Mouse (Mus musculus) CH12.LX (cell line): Measurements from ENCODE around the gene Calr. TPM values are rescaled to one million over a fixed set of nuclear protein-coding genes. Genes with fewer than 3 reads are reported as not detected.

Experiments
- DNase-seq: peaks from one replicate; pipeline ENCODE4 v3.0.0-alpha.2; 2013; ENCODE audit errors: extremely low read depth
- H3K27ac ChIP-seq: 2 replicates; pipeline ENCODE4 v1.5.1; 2012; ENCODE audit warnings: low read depth, mild to moderate bottlenecking, control low read depth, moderate library complexity; ENCODE audit not compliant: insufficient read depth
- H3K27me3 ChIP-seq: replicated peaks from 2 replicates; pipeline ENCODE3; 2012; ENCODE audit warnings: inconsistent platforms
- H3K36me3 ChIP-seq, 2 experiments: replicated peaks in 1 of 2; 2 replicates each; pipeline versions ENCODE3 to v1.6.1; 2012; ENCODE audit warnings: inconsistent platforms in 1 of 2, low read length in 1 of 2, mild to moderate bottlenecking in 1 of 2, mixed read lengths in 1 of 2, moderate library complexity in 1 of 2; ENCODE audit not compliant: control insufficient read depth in 1 of 2, insufficient read depth in 1 of 2
- H3K4me1 ChIP-seq, 2 experiments: 2 replicates each; pipeline ENCODE4 v1.6.1; 2012; ENCODE audit warnings: inconsistent platforms in 1 of 2, moderate library complexity in 1 of 2; ENCODE audit not compliant: insufficient read depth in 2 of 2, control insufficient read depth in 1 of 2
- H3K4me2 ChIP-seq: 2 replicates; pipeline ENCODE4 v1.6.1; 2012; ENCODE audit warnings: low read depth, mild to moderate bottlenecking, control low read depth; ENCODE audit not compliant: poor library complexity, insufficient read depth, severe bottlenecking
- H3K4me3 ChIP-seq, 3 experiments: fragments of 150-350 bp in 1 of 3; sonication (generic) in 1 of 3; replicated peaks in 1 of 3; 2 replicates each; pipeline versions ENCODE3 to v1.5.1; 2011 to 2012; ENCODE audit warnings: low read depth in 2 of 3, low read length in 2 of 3, mild to moderate bottlenecking in 2 of 3, moderate library complexity in 2 of 3, control low read depth in 1 of 3, improper control_type of control experiment in 1 of 3, inconsistent platforms in 1 of 3, mixed read lengths in 1 of 3; ENCODE audit not compliant: poor library complexity in 1 of 3
- H3K79me2 ChIP-seq: replicated peaks from 2 replicates; pipeline ENCODE4 v1.6.1; 2012; ENCODE audit warnings: mild to moderate bottlenecking, moderate library complexity; ENCODE audit not compliant: control insufficient read depth, poor library complexity, insufficient read depth, severe bottlenecking; ENCODE audit errors: extremely low read depth
- H3K9ac ChIP-seq: 2 replicates; pipeline ENCODE4 v1.6.1; 2012; ENCODE audit warnings: low read depth, mild to moderate bottlenecking, control low read depth, moderate library complexity; ENCODE audit not compliant: insufficient read depth
- H3K9me3 ChIP-seq: replicated peaks from 2 replicates; pipeline ENCODE3; 2012; ENCODE audit warnings: low read length, inconsistent platforms, mixed read lengths
- CTCF ChIP-seq, 2 experiments: IDR thresholded peaks in 1 of 2; conservative IDR thresholded peaks in 1 of 2; 2 replicates each; pipeline ENCODE4 v1.5.1; 2011 to 2012; ENCODE audit warnings: low read depth in 2 of 2, low read length in 2 of 2, improper control_type of control experiment in 1 of 2, inconsistent platforms in 1 of 2, mild to moderate bottlenecking in 1 of 2, moderate library complexity in 1 of 2
- E2F4 ChIP-seq: IDR thresholded peaks from 2 replicates; pipeline ENCODE4 v1.6.1; 2011; ENCODE audit warnings: low read depth, low read length, improper control_type of control experiment; ENCODE audit not compliant: insufficient replicate concordance
- ELF1 ChIP-seq: IDR thresholded peaks from 2 replicates; pipeline ENCODE4 v1.6.1; 2014; ENCODE audit warnings: low read depth, mild to moderate bottlenecking, inconsistent platforms, low read length, improper control_type of control experiment
- GABPA ChIP-seq: IDR thresholded peaks from 2 replicates; pipeline ENCODE4 v1.6.1; 2012; ENCODE audit warnings: low read depth, low read length, improper control_type of control experiment, inconsistent platforms; ENCODE audit not compliant: insufficient replicate concordance
- HCFC1 ChIP-seq: IDR thresholded peaks from 2 replicates; pipeline ENCODE4 v1.6.1; 2012; ENCODE audit warnings: low read depth, mild to moderate bottlenecking, inconsistent platforms, low read length, improper control_type of control experiment
- IRF4 ChIP-seq: IDR thresholded peaks from 2 replicates; pipeline ENCODE4 v1.6.1; 2014; ENCODE audit warnings: low read depth, mild to moderate bottlenecking, inconsistent platforms, low read length, improper control_type of control experiment
- JUND ChIP-seq: conservative IDR thresholded peaks from 2 replicates; pipeline ENCODE4 v1.6.1; 2011; ENCODE audit warnings: low read depth, low read length, improper control_type of control experiment
- MAZ ChIP-seq: IDR thresholded peaks from 2 replicates; pipeline ENCODE4 v1.6.1; 2012; ENCODE audit warnings: low read depth, mild to moderate bottlenecking, inconsistent platforms, low read length, improper control_type of control experiment, moderate library complexity
- MYC ChIP-seq: IDR thresholded peaks from 2 replicates; pipeline ENCODE4 v1.6.1; 2011; ENCODE audit warnings: low read depth, mild to moderate bottlenecking, improper control_type of control experiment, low read length
- NRF1 ChIP-seq: IDR thresholded peaks from 2 replicates; pipeline ENCODE4 v1.6.1; 2014; ENCODE audit warnings: low read depth, mild to moderate bottlenecking, inconsistent platforms, low read length, improper control_type of control experiment, moderate library complexity
- PAX5 ChIP-seq: IDR thresholded peaks from 2 replicates; pipeline ENCODE4 v1.6.1; 2012; ENCODE audit warnings: low read length, inconsistent platforms, mixed read lengths
- POLR2A ChIP-seq: IDR thresholded peaks from 2 replicates; pipeline ENCODE4 v1.6.1; 2011; ENCODE audit warnings: low read depth, mild to moderate bottlenecking, improper control_type of control experiment, low read length
- POLR2AphosphoS2 ChIP-seq: IDR thresholded peaks from 2 replicates; pipeline ENCODE4 v1.6.1; 2011; ENCODE audit warnings: low read depth, low read length, improper control_type of control experiment
- RAD21 ChIP-seq: IDR thresholded peaks from 2 replicates; pipeline ENCODE4 v1.6.1; 2011; ENCODE audit warnings: low read depth, mild to moderate bottlenecking, low read length, improper control_type of control experiment, moderate library complexity
- RCOR1 ChIP-seq: conservative IDR thresholded peaks from 2 replicates; pipeline ENCODE4 v1.6.1; 2012; ENCODE audit warnings: low read depth, mild to moderate bottlenecking, inconsistent platforms, low read length, improper control_type of control experiment
- SMC3 ChIP-seq: IDR thresholded peaks from 2 replicates; pipeline ENCODE4 v1.6.1; 2011; ENCODE audit warnings: low read depth, low read length, improper control_type of control experiment
- TBP ChIP-seq: conservative IDR thresholded peaks from 2 replicates; pipeline ENCODE4 v1.6.1; 2011; ENCODE audit warnings: low read depth, low read length, improper control_type of control experiment
- TCF12 ChIP-seq: IDR thresholded peaks from 2 replicates; pipeline ENCODE4 v1.6.1; 2014; ENCODE audit warnings: low read depth, mild to moderate bottlenecking, inconsistent platforms, low read length, improper control_type of control experiment
- UBTF ChIP-seq: IDR thresholded peaks from 2 replicates; pipeline ENCODE4 v1.6.1; 2012; ENCODE audit warnings: low read depth, mild to moderate bottlenecking, inconsistent platforms, low read length, improper control_type of control experiment, moderate library complexity
- USF1 ChIP-seq: IDR thresholded peaks from 2 replicates; pipeline ENCODE4 v1.6.1; 2014; ENCODE audit warnings: low read depth, mild to moderate bottlenecking, inconsistent platforms, low read length, improper control_type of control experiment
- ZC3H11A ChIP-seq: IDR thresholded peaks from 2 replicates; pipeline ENCODE4 v1.6.1; 2012; ENCODE audit warnings: low read depth, mild to moderate bottlenecking, inconsistent platforms, low read length, improper control_type of control experiment
- ZNF384 ChIP-seq: IDR thresholded peaks from 2 replicates; pipeline ENCODE4 v1.6.1; 2012; ENCODE audit warnings: low read depth, low read length, improper control_type of control experiment, inconsistent platforms
- dilution Hi-C: fragments of 300-500 bp; cut with MboI; formaldehyde crosslinking; loops from 2 replicates; pipeline ENCODE4 v1.14.3; 2020; ENCODE audit warnings: low sequenced_read_pairs; ENCODE audit not compliant: extremely low pct_unique_long_range_greater_than_20kb, extremely low pct_ligation_motif_present
- in situ Hi-C: fragments of 300-500 bp; cut with MboI; formaldehyde crosslinking; loops from 3 replicates; pipeline ENCODE4 v1.14.3; 2019; ENCODE audit warnings: low sequenced_read_pairs, low pct_ligation_motif_present, low pct_unique_long_range_greater_than_20kb, mixed read lengths
- polyA plus RNA-seq: library from polyadenylated mRNA; unstranded; fragments of >175 nt; gene quantifications from 2 replicates; pipeline ENCODE4 v1.2.1, GENCODE M21; 2012; ENCODE audit warnings: low read depth; ENCODE audit not compliant: insufficient read length
- total RNA-seq, 2 experiments: library from RNA; depleted of rRNA; stranded (reverse); fragments of 300-350 nt in 1 of 2; fragments of >200 nt in 1 of 2; gene quantifications; 2 replicates each; pipeline ENCODE4 v1.2.3; 2012 to 2014

Gene Calr
- total and polyA plus RNA-seq, 3 experiments = 395 to 1,181 (median 627) TPM

- Histone ChIP-seq H3K79me2 (no peaks in the 10 kb centered on the region), H3K9me3 (no peaks in the 10 kb centered on the region), H3K4me2 (no peak overlapping the region), H3K27me3 (peaks cover 14% of the 10 kb centered on the region), H3K4me1 (peaks cover 2 to 8% of the 10 kb centered on the region in 2 experiments; a peak in 2 of 4 replicates), H3K36me3 (no peaks in the 10 kb centered on the region), H3K9ac (no peak overlapping the region), H3K4me3 (no peak overlapping the region), H3K27ac (no peak overlapping the region)
- DNase-seq = no peak
- in situ Hi-C loops = loop anchor here (10.0 kb wide), 1 partner anchor 101 kb away; no protein-coding TSS in a partner anchor
- dilution Hi-C loops = no loop called here
- TF ChIP-seq ZC3H11A = no peak
- TF ChIP-seq GABPA = no peak
- TF ChIP-seq TCF12 = no peak
- TF ChIP-seq UBTF = no peak
- TF ChIP-seq E2F4 = no peak
- TF ChIP-seq NRF1 = no peak
- TF ChIP-seq RAD21 = no peak
- TF ChIP-seq POLR2AphosphoS2 = no peak
- no peak for TF ChIP-seq SMC3
- TF ChIP-seq ZNF384 = no peak
- TF ChIP-seq JUND = no peak
- no peak for TF ChIP-seq POLR2A
Measured at GRCm38 (mm10) chr8:84816117-84816516, 30.6 kb downstream of the Calr start.

GRCm38 (mm10) chr8:84815547-84815946, 31.2 kb downstream of the Calr start:
- H3K27ac ChIP-seq = no peak overlapping the region
- TF ChIP-seq GABPA (no peak), RAD21 (peak; percentile 67), TCF12 (0 out of 2 replicates have a peak, but pooled peaks have one; percentile 25), IRF4 (peak; percentile 40; the same call in 1 of the 2 replicates), ELF1 (no peak), MYC (no peak), MAZ (no peak), UBTF (no peak), NRF1 (peak; percentile 95), CTCF (conservative IDR thresholded peaks at IDR 0.05 in 1 of 2, IDR thresholded peaks at IDR 0.05 in 1 of 2; ENCODE audit: low read depth in 2 of 2, low read length in 2 of 2) (peak; percentile 95), RCOR1 (no peak), SMC3 (peak; percentile 76), E2F4 (no peak), ZNF384 (no peak), USF1 (no peak), HCFC1 (no peak), PAX5 (no peak), TBP (no peak), POLR2A (no peak)
- TF ChIP-seq, all 38 proteins: peak for 6
- no peaks in the 10 kb centered on the region for H3K36me3 ChIP-seq
- H3K27me3 ChIP-seq = peaks cover 15% of the 10 kb centered on the region
- no peak overlapping the region for H3K4me2 ChIP-seq
- H3K79me2 ChIP-seq = no peaks in the 10 kb centered on the region
- H3K9me3 ChIP-seq = no peaks in the 10 kb centered on the region
- dilution Hi-C loops (no loop called here), in situ Hi-C loops (loop anchor here (10.0 kb wide), 1 partner anchor 101 kb away; no protein-coding TSS in a partner anchor)
- DNase-seq = peak; percentile 84
- H3K4me1 ChIP-seq = peaks cover 2 to 11% of the 10 kb centered on the region in 2 experiments; a peak in 2 of 4 replicates
- H3K4me3 ChIP-seq = no peak overlapping the region
- H3K9ac ChIP-seq = no peak overlapping the region
